ENCODE assay signal across 13 mouse cellular contexts in the genomic region with DNA sequence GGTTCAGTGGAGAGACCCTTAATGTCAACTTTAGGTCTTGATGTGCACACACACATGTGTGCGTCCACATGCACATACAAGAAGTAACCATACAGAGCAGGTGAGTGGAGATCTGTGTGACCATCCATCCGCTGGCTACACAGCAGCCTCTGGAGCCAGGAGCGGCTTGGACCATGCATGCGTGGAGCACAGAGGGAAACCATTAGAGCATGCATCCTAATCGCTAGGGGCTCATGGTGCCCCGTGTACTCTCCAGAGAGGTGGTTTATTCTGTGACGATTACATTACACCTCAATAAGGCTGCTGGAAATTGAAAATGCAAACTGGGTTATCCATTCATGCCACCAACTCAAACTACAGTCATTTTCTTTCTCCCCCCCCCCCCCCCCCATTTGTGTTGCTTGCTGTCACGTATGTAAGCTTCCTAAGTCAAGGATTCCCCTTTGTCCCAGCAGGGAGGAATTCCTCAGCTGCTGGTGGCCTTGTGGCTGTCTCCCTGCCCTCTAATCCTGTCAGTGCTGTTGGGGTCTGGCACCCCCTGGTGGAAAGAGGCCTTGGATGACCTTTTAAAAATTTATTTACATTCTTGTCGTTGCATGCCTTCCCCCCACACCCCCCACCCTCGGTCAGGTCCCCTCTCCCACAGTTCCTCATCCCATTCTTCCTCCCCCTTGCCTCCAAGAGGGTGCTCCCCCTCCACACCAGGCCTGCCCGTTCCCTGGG. TPM values are rescaled to one million over a fixed set of nuclear protein-coding genes. Genes with fewer than 3 reads are reported as not detected.
DNase-seq lines count a peak whose midpoint lies in the region; ATAC-seq and TF ChIP-seq lines count a peak whose summit lies in the region.
"Had no signal": no experiment of that assay in that cellular context is flagged by ENCODE, and none has a peak within 500 bp of the region (broad histone marks: within the 10 kb centered on the region; RNA-seq: fewer than 3 reads in every experiment).

No protein-coding gene starts in this region.

- DNase-seq in forebrain, embryonic 14.5 days (ENCODE audit: low spot score) = no peak
- no peak for DNase-seq in liver, postnatal 0 days
- DNase-seq in ES-E14 (ENCODE audit: low read depth, low spot score) (no peak), adipocyte (ENCODE audit: low spot score) (no peak)
- peak; percentile 52 for DNase-seq in midbrain, embryonic 10.5 days (ENCODE audit: low spot score)
- DNase-seq in left cerebral cortex, postnatal 14 days (ENCODE audit: low spot score in 2 of 2) = no peak
- DNase-seq: cerebellum, adult 9-10 months had no signal

- H3K36me3 ChIP-seq in forebrain, embryonic 15.5 days = no peaks in the 10 kb centered on the region
- no peaks in the 10 kb centered on the region for H3K36me3 ChIP-seq in forebrain, embryonic 14.5 days (ENCODE audit: control insufficient read depth, insufficient read depth, low read length)
- H3K36me3 ChIP-seq in liver, postnatal 0 days (replicated peaks; ENCODE audit: insufficient read depth, low read length) = no peaks in the 10 kb centered on the region
- no peaks in the 10 kb centered on the region for H3K36me3 ChIP-seq in liver, embryonic 12.5 days
- no peaks in the 10 kb centered on the region for H3K36me3 ChIP-seq in ES-E14 (ENCODE audit: control insufficient read depth, insufficient read depth, low read length, poor library complexity, severe bottlenecking)
- H3K36me3 ChIP-seq in midbrain, embryonic 10.5 days = no peaks in the 10 kb centered on the region

- no peak overlapping the region for H3K27ac ChIP-seq in forebrain, embryonic 15.5 days (replicated peaks)
- no peak overlapping the region for H3K27ac ChIP-seq in forebrain, embryonic 14.5 days (ENCODE audit: low read depth, low read length)
- no peak overlapping the region for H3K27ac ChIP-seq in liver, postnatal 0 days (ENCODE audit: low read depth)
- no peak overlapping the region for H3K27ac ChIP-seq in liver, embryonic 12.5 days
- H3K27ac ChIP-seq in ES-E14 (ENCODE audit: insufficient read depth, low read depth, low read length, poor library complexity, severe bottlenecking) = no peak overlapping the region
- no peak overlapping the region for H3K27ac ChIP-seq in midbrain, embryonic 10.5 days (replicated peaks)
- H3K27ac ChIP-seq: macrophage had no signal

- no peaks in the 10 kb centered on the region for H3K27me3 ChIP-seq in forebrain, embryonic 15.5 days
- no peaks in the 10 kb centered on the region for H3K27me3 ChIP-seq in forebrain, embryonic 14.5 days (replicated peaks; ENCODE audit: control insufficient read depth, insufficient read depth, low read length)
- H3K27me3 ChIP-seq in liver, postnatal 0 days (ENCODE audit: insufficient read depth, low read length) = no peaks in the 10 kb centered on the region
- H3K27me3 ChIP-seq in liver, embryonic 12.5 days (replicated peaks) = peaks cover 5% of the 10 kb centered on the region
- no peaks in the 10 kb centered on the region for H3K27me3 ChIP-seq in midbrain, embryonic 10.5 days (ENCODE audit: low read depth, poor library complexity, severe bottlenecking)

- peak; percentile 33; the same call in 1 of the 2 replicates for TF ChIP-seq CTCF in liver, postnatal 0 days (IDR thresholded peaks at IDR 0.05; ENCODE audit: low read depth)

- no peak overlapping the region for H3K4me3 ChIP-seq in forebrain, embryonic 15.5 days
- H3K4me3 ChIP-seq in forebrain, embryonic 14.5 days (ENCODE audit: low read depth, low read length) = no peak overlapping the region
- no peak overlapping the region for H3K4me3 ChIP-seq in liver, postnatal 0 days (ENCODE audit: low read depth, low read length)
- no peak overlapping the region for H3K4me3 ChIP-seq in liver, embryonic 12.5 days
- no peak overlapping the region for H3K4me3 ChIP-seq in ES-E14 (ENCODE audit: insufficient read depth in 1 of 2, low read depth in 1 of 2, low read length in 2 of 2, poor library complexity in 1 of 2, severe bottlenecking in 1 of 2)
- H3K4me3 ChIP-seq in midbrain, embryonic 10.5 days = no peak overlapping the region

- in situ Hi-C loops in ES-E14 (cut with MboI; ENCODE audit: low sequenced_read_pairs in 2 of 2, unreplicated experiment in 2 of 2) = no loop called here

- H3K9ac ChIP-seq in forebrain, embryonic 15.5 days (replicated peaks) = no peak overlapping the region
- no peak overlapping the region for H3K9ac ChIP-seq in forebrain, embryonic 14.5 days (ENCODE audit: low read length)
- no peak overlapping the region for H3K9ac ChIP-seq in liver, postnatal 0 days (replicated peaks)
- no peak overlapping the region for H3K9ac ChIP-seq in liver, embryonic 12.5 days
- no peak overlapping the region for H3K9ac ChIP-seq in ES-E14 (ENCODE audit: insufficient read depth, low read depth, low read length, poor library complexity, severe bottlenecking)

- H3K4me1 ChIP-seq in forebrain, embryonic 15.5 days = no peaks in the 10 kb centered on the region
- H3K4me1 ChIP-seq in forebrain, embryonic 14.5 days (ENCODE audit: control insufficient read depth, insufficient read depth, low read length) = no peaks in the 10 kb centered on the region
- H3K4me1 ChIP-seq in liver, postnatal 0 days (ENCODE audit: insufficient read depth) = no peaks in the 10 kb centered on the region
- H3K4me1 ChIP-seq in liver, embryonic 12.5 days = no peaks in the 10 kb centered on the region
- peaks cover 0 to 8% of the 10 kb centered on the region in 2 experiments; a peak in 2 of 4 replicates for H3K4me1 ChIP-seq in ES-E14 (ENCODE audit: control insufficient read depth in 2 of 2, insufficient read depth in 2 of 2, low read length in 2 of 2, poor library complexity in 1 of 2)
- peaks cover 18% of the 10 kb centered on the region for H3K4me1 ChIP-seq in midbrain, embryonic 10.5 days

- ATAC-seq in forebrain, embryonic 15.5 days (replicated peaks) = 0 out of 2 replicates have a peak, but pooled peaks have one; percentile 27
- ATAC-seq in forebrain, embryonic 14.5 days = no peak
- ATAC-seq in liver, postnatal 0 days = no peak
- ATAC-seq in liver, embryonic 12.5 days = no peak
- ATAC-seq: inflammation-experienced regulatory T-cells, adult 6 months had no signal

- intact Hi-C loops in left cerebral cortex, postnatal 14 days (cut with DNase I) = no loop called here

- TF ChIP-seq EP300 in liver, postnatal 0 days (IDR thresholded peaks at IDR 0.05; ENCODE audit: low read depth) = no peak

- H3K4me2 ChIP-seq in forebrain, embryonic 15.5 days (replicated peaks) = no peak overlapping the region
- H3K4me2 ChIP-seq in forebrain, embryonic 14.5 days (ENCODE audit: low read length) = no peak overlapping the region
- H3K4me2 ChIP-seq in liver, postnatal 0 days (ENCODE audit: low read depth, low read length) = no peak overlapping the region
- H3K4me2 ChIP-seq in liver, embryonic 12.5 days = no peak overlapping the region

- 29% methylated on average over 11 of the region's 11 CpGs for WGBS in forebrain, embryonic 15.5 days
- 26% methylated on average over 11 of the region's 11 CpGs for WGBS in forebrain, embryonic 14.5 days
- WGBS in liver, postnatal 0 days (ENCODE audit: insufficient replicate concordance) = 30% methylated on average over 11 of the region's 11 CpGs
- 29% methylated on average over 11 of the region's 11 CpGs for WGBS in liver, embryonic 12.5 days (ENCODE audit: insufficient replicate concordance)
- 27% methylated on average over 11 of the region's 11 CpGs for WGBS in midbrain, embryonic 10.5 days

- no peaks in the 10 kb centered on the region for H3K9me3 ChIP-seq in forebrain, embryonic 15.5 days
- H3K9me3 ChIP-seq in forebrain, embryonic 14.5 days (replicated peaks; ENCODE audit: control insufficient read depth, low read length) = no peaks in the 10 kb centered on the region
- H3K9me3 ChIP-seq in liver, postnatal 0 days (ENCODE audit: low read length) = no peaks in the 10 kb centered on the region
- no peaks in the 10 kb centered on the region for H3K9me3 ChIP-seq in liver, embryonic 12.5 days (replicated peaks)
- H3K9me3 ChIP-seq in ES-E14 (ENCODE audit: control insufficient read depth, insufficient read depth, low read depth, low read length) = no peaks in the 10 kb centered on the region
- no peaks in the 10 kb centered on the region for H3K9me3 ChIP-seq in midbrain, embryonic 10.5 days (replicated peaks)

TF ChIP-seq in ES-E14, 5 proteins besides CTCF, POLR2A, EP300 and RAD21:
- TF ChIP-seq MAFK (IDR thresholded peaks at IDR 0.05; ENCODE audit: insufficient read depth, low read depth, low read length) (no peak), CHD2 (IDR thresholded peaks at IDR 0.05; ENCODE audit: low read depth, low read length) (no peak), ZC3H11A (IDR thresholded peaks at IDR 0.05; ENCODE audit: borderline replicate concordance, low read depth, low read length) (peak; percentile 52; the same call in 1 of the 2 replicates), HCFC1 (IDR thresholded peaks at IDR 0.05; ENCODE audit: borderline replicate concordance, insufficient read depth, low read length) (no peak), ZNF384 (IDR thresholded peaks at IDR 0.05; ENCODE audit: low read depth, low read length) (no peak)

RNA-seq across cellular contexts. Expression of a gene that starts 17.9 kb away (rescaled TPM):
- polyA plus RNA-seq in forebrain, embryonic 15.5 days (2015; fragmentation: Nextera tagmentation; extraction: Ambion mirVana) = 0.57 and 1.1 TPM in 2 replicates
- 0.99 and 1.4 TPM in 2 replicates for polyA plus RNA-seq in forebrain, embryonic 14.5 days (2014; fragmentation: Nextera tagmentation; extraction: Ambion mirVana)
- polyA plus RNA-seq in liver, postnatal 0 days (2015; fragmentation: Nextera tagmentation; extraction: Ambion mirVana) = 2.4 and 3.4 TPM in 2 replicates
- 0.85 and 1.4 TPM in 2 replicates for polyA plus RNA-seq in liver, embryonic 12.5 days (2016; fragmentation: Nextera tagmentation; extraction: Ambion mirVana)
- total RNA-seq in ES-E14 (2012; rRNA removed) = 6.7 and 13.6 TPM in 2 replicates
- 0.42 and 0.48 TPM in 2 replicates for polyA plus RNA-seq in midbrain, embryonic 10.5 days (2016; fragmentation: Nextera tagmentation; extraction: Ambion mirVana)
- total RNA-seq in left cerebral cortex, postnatal 14 days (2021) = 10 to 100 TPM; 73.7 to 87.9 TPM
- total RNA-seq: granulocyte monocyte progenitor cell, adult 5-6 weeks; neutrophil, adult 5-6 weeks had no signal
- polyA plus RNA-seq: macrophage had no signal

RNA-seq across cellular contexts. Expression of a gene that starts 57.3 kb away (rescaled TPM):
- polyA plus RNA-seq in forebrain, embryonic 15.5 days (2015; fragmentation: Nextera tagmentation; extraction: Ambion mirVana) = 1.4 and 2.1 TPM in 2 replicates
- 1.3 and 2.2 TPM in 2 replicates for polyA plus RNA-seq in forebrain, embryonic 14.5 days (2014; fragmentation: Nextera tagmentation; extraction: Ambion mirVana)
- polyA plus RNA-seq in liver, postnatal 0 days (2015; fragmentation: Nextera tagmentation; extraction: Ambion mirVana) = 40.0 and 44.6 TPM in 2 replicates
- 5.9 and 6.9 TPM in 2 replicates for polyA plus RNA-seq in liver, embryonic 12.5 days (2016; fragmentation: Nextera tagmentation; extraction: Ambion mirVana)
- total RNA-seq in ES-E14 (2012; rRNA removed) = 0.48 and 3.1 TPM in 2 replicates
- polyA plus RNA-seq in midbrain, embryonic 10.5 days (2016; fragmentation: Nextera tagmentation; extraction: Ambion mirVana) = 2.3 and 6.1 TPM in 2 replicates
- total RNA-seq in left cerebral cortex, postnatal 14 days (2021) = 1 to 10 TPM; 7.4 to 9.0 TPM
- total RNA-seq: granulocyte monocyte progenitor cell, adult 5-6 weeks; neutrophil, adult 5-6 weeks had no signal
- polyA plus RNA-seq: macrophage had no signal
